Mouse (Mus musculus): ENCODE results near the gene Dld.

DNA sequence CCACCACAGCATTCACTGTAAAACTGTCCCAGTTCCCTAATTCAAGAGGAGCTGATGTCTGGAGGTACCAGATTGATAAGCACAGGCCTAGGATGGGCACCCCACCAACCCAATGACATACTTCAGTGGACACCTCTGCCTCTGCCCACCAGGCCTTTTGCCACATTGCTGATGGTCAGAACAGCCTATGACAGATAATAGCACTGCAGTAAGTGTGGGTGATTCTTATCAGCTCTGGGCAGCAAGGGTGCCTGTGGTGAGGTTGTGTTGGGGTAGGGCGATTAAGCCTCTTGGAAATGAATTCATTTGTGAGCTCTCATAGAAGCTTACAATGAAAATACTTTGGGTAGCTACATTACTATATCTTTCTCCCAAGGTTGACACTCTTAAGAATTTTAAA, 44.6 kb upstream of the Dld start:
- TF ChIP-seq CTCF (IDR thresholded peaks at IDR 0.05; ENCODE audit: low read depth) (no peak), EP300 (IDR thresholded peaks at IDR 0.05; ENCODE audit: low read depth) (no peak)

Measured in liver, postnatal 0 days (tissue).